In genomic region chr7:58730201-58730600, GRCm38 (mm10) we compare ENCODE assay signal across 8 mouse cellular contexts.
DNase-seq lines count a peak whose midpoint lies in the region; TF ChIP-seq lines count a peak whose summit lies in the region.

No protein-coding gene starts in this region.

- no peak for TF ChIP-seq CTCF in C2C12 (IDR thresholded peaks at IDR 0.05; ENCODE audit: control insufficient read depth, insufficient read depth, insufficient read length)
- TF ChIP-seq CTCF in thymus, adult 2 months (IDR thresholded peaks at IDR 0.05; ENCODE audit: borderline replicate concordance, control insufficient read depth, extremely low read depth, insufficient read depth, low read length, poor library complexity), result no peak

- WGBS in thymus, adult 2 months, result 6% methylated on average over 8 of the region's 8 CpGs

- H3K4me3 ChIP-seq in C2C12 (ENCODE audit: insufficient read depth, poor library complexity, severe bottlenecking), result no peak overlapping the region
- no peak overlapping the region for H3K4me3 ChIP-seq in thymus, adult 2 months (ENCODE audit: control insufficient read depth, insufficient read depth, low read length)

- peak; percentile 23 to 33 for DNase-seq in gastrocnemius, adult 8-10 months (ENCODE audit: low spot score in 2 of 2)
- no peak for DNase-seq in gastrocnemius, postnatal 10 days
- DNase-seq in embryo, embryonic 11 days, result peak; percentile 54
- DNase-seq in layer of hippocampus, postnatal 36 days, result peak; percentile 59 to 69
- DNase-seq in thymus, adult 2 months, result peak; percentile 51
- no peak for DNase-seq in retina, postnatal 1 day
- no peak for DNase-seq in Muller cell, postnatal 12 days (ENCODE audit: inconsistent ontology term)

- no peaks in the 10 kb centered on the region for H3K36me3 ChIP-seq in C2C12 (ENCODE audit: control insufficient read depth, insufficient read depth)
- no peaks in the 10 kb centered on the region for H3K36me3 ChIP-seq in thymus, adult 2 months (ENCODE audit: control insufficient read depth, insufficient read depth, low read length)

- H3K27me3 ChIP-seq in C2C12 (ENCODE audit: control insufficient read depth, insufficient read depth, insufficient read length), result no peaks in the 10 kb centered on the region
- no peaks in the 10 kb centered on the region for H3K27me3 ChIP-seq in thymus, adult 2 months (ENCODE audit: control insufficient read depth, insufficient read depth, low read length)

- TF ChIP-seq POLR2A in thymus, adult 2 months (IDR thresholded peaks at IDR 0.05; ENCODE audit: control insufficient read depth, extremely low read depth, insufficient read depth, low read length, poor library complexity), result no peak

- H3K4me1 ChIP-seq in thymus, adult 2 months (replicated peaks; ENCODE audit: control insufficient read depth, insufficient read depth, low read length), result peaks cover 26% of the 10 kb centered on the region

- H3K27ac ChIP-seq in thymus, adult 2 months (ENCODE audit: control insufficient read depth, insufficient read depth, low read length), result peak overlapping the region; percentile 74

- peaks cover 11% of the 10 kb centered on the region for H3K79me2 ChIP-seq in C2C12 (ENCODE audit: control insufficient read depth, insufficient read depth)

- peaks cover 2% of the 10 kb centered on the region for H3K79me3 ChIP-seq in C2C12 (ENCODE audit: low read depth)

- H3ac ChIP-seq in C2C12 (ENCODE audit: control insufficient read depth, insufficient read length, low read depth), result no peak overlapping the region

TF ChIP-seq in C2C12, 6 proteins besides CTCF, POLR2A, EP300 and RAD21:
- no peak for TF ChIP-seq MYOG (IDR thresholded peaks at IDR 0.05; ENCODE audit: control insufficient read depth, extremely low read depth, insufficient read length)
- peak; percentile 36 for TF ChIP-seq MYOD1 (IDR thresholded peaks at IDR 0.05; ENCODE audit: control insufficient read depth, insufficient read length, low read depth)
- TF ChIP-seq MAX (IDR thresholded peaks at IDR 0.05), result peak; percentile 56
- TF ChIP-seq FOSL1 (IDR thresholded peaks at IDR 0.05; ENCODE audit: insufficient read depth, low read length, poor library complexity, severe bottlenecking), result no peak
- TF ChIP-seq USF1 (IDR thresholded peaks at IDR 0.05; ENCODE audit: low read depth), result no peak
- no peak for TF ChIP-seq CEBPB (IDR thresholded peaks at IDR 0.05; ENCODE audit: low read depth)

Comparison
In these comparisons a context has a peak if more than half of its experiments do, and no peak if none do; other contexts are left out.
1. DNase-seq: peak in gastrocnemius, adult 8-10 months (2 of 2), embryo, embryonic 11 days (single experiment), layer of hippocampus, postnatal 36 days (2 of 2) and thymus, adult 2 months (single experiment); none in gastrocnemius, postnatal 10 days (single experiment), retina, postnatal 1 day (single experiment) and Muller cell, postnatal 12 days (single experiment).